Mouse (Mus musculus) olfactory bulb, adult 2 months (tissue): ENCODE measurements around the gene Ccdc136.

Source experiments
- CTCF ChIP-seq: fragments of 200-500 bp; IDR thresholded peaks from 2 replicates; pipeline ENCODE4 v1.5.1; 2012; ENCODE audit warnings: low read depth, mild to moderate bottlenecking, low read length, moderate library complexity; ENCODE audit not compliant: insufficient read depth
- POLR2A ChIP-seq: fragments of 200-500 bp; IDR thresholded peaks from 2 replicates; pipeline ENCODE4 v1.6.1; 2012; ENCODE audit warnings: mild to moderate bottlenecking, low read depth, low read length, moderate library complexity; ENCODE audit not compliant: insufficient read depth

DNA sequence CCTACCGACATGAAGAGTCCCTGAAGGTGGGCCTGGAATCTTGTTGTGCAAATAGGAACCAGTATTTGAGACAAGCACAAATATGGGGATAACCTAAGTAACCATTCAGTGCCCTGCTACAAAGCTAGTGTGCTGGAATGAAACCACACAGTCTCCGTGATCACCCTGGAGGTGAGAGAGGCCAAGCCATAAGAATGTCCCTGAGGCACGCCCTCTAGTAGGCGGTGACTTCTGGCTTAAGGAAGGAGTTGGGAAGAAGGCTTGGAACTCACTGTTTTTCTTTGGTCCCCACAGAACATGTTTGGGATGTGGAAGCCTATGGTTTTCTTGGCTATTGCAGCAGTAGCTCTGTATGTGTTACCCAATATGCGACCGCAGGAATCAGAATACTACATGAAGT is 30.2 kb downstream of the Ccdc136 start:
- no peak for TF ChIP-seq CTCF
- no peak for TF ChIP-seq POLR2A
